Mouse (Mus musculus) layer of hippocampus, adult 11-12 months (tissue): ENCODE measurements around the gene Tubb2a.

ENCODE experiments used
- DNase-seq: peaks from one replicate; pipeline ENCODE4 v3.0.0; 2022; ENCODE audit warnings: low spot score

Tubb2a gene

DNA sequence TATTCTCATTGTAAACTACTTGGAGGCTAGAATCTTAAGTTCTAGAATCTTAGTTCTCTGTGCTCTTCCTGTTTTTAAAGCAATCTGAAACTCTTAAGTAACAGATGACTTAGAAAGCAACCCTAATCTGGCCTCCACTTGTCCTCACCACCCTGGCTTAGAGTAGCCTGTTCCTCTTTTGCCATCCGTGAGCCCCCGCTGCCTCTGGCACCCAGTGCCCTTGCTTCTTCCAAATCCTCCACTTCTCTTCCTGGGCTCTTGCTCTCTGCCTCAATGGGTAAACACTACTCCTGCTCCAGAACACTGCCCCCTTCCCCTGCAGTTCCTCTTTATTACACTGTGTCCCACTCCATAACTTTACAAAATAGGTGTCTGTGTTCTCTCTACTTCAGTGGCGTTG is 26.1 kb downstream of the Tubb2a start:
- DNase-seq = no peak

- DNase-seq = no peak
Observed at GRCm38 (mm10) chr13:34050479-34050878, 27.3 kb downstream of the Tubb2a start.

GRCm38 (mm10) chr13:34047526-34047925 is 30.3 kb downstream of the Tubb2a start:
- DNase-seq = no peak

DNA sequence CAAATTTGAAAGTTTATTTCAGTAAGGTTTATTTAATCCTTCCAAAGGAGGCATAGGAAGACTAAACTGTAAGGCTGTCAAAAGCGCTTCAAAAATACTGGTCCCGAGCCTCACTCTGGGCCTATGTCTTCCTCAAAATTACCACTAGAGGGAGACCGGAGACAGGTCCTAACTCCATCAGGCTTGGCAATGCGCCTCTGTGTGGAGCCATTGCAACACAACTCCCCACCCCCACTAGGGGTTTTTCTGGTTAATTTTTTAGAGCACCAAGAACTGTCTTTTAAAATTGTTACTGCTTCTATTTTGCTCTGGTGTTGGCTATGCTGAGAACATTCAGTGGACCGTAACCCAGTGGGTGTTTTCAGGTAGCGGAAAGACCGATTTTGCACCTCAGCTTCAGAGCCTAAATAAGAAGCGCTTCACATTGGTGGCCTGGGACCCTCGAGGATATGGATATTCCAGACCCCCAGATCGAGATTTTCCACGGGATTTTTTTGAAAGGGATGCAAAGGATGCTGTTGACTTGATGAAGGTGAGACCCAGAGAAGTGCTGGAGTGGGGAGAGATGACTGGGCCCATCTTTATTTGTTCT is 31.3 kb downstream of the Tubb2a start:
- DNase-seq = peak; percentile 91

DNA sequence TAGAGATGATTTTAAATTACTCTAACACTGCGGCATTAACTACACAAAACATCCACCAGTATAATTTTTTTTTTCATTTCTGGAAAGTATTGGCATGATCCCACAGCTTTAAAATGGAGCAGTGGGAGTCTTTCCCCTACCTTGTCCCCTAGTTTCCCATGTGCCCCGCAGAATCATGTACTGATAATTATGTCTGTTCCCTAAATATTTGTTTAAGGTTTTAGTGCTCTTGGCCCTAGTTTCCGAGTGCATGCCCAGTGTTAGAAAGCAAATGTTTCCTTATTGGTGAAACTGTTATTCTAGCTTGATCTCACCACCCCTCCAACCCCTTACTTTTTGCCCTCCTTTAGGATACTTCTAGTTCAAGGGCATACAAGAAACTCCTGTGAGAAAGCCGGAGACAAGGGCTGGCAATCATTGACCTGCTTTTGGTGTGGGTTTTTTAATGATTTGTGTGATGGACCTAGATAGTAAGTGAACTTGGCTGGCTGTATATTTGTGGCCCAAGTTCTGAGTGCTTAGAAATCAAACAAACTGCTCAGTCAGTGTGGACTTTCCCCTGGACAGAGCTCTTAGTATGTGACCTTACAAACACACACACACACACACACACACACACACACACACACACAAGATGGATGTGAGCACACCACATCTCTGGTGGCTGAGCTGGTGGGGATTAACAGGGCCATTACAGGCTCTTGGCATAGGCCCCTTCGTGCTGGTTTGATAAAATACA is 32.1 kb downstream of the Tubb2a start:
- DNase-seq = no peak

DNA sequence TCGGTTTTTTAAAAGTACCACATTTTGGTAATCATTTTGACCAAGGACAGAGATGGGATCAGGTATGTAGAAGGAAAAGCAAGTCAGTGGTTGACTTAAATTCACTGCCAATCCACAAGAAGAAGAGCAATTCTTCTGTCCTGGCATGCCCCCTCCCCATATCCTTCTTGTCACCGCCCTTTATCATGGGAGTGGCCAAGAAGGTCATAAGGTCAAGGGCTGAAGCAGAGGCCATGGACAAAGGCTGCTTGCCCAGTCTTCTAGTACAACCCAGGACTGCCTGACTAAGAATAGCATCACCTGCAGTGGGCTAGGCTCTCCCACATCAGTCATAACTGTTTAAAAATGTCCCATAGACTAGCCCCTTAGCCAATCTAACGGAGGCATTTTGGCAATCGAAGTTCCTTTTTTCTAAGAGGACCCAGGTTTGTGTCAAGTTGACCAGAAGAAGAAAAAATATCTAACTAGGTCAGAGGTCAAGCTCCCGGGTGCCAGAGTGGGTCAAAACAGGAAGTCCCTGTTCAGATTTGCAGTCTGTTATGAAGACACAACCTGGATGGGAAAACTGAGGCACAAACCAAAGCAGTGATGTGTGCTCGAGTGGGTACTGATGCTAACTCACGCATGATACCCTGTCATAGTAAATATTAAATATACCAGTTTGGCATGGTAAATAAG is 34.0 kb downstream of the Tubb2a start:
- no peak for DNase-seq

GRCm38 (mm10) chr13:34040091-34040490 is 37.7 kb downstream of the Tubb2a start:
- DNase-seq = no peak

DNA sequence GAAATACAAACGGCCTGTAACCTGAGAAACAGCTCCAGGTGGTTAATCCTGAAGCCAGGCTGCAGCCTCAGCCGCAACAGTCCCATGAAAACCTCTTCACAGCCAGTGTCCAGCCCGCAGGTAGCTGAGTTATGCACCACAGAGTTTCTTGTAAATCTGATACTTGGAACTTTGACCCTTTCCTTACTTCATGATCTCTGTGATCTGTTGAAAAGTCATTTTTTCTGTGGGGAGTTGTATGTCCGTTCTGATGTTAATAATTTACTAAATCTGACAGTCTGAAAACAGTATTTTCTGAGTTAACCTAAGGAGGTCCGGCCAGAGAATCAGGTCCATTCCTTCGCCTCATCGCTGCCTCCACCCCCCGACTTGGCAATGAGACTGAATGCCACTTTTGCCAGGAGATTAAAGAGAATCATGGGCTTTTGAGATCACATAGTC is 38.9 kb downstream of the Tubb2a start:
- no peak for DNase-seq

DNA sequence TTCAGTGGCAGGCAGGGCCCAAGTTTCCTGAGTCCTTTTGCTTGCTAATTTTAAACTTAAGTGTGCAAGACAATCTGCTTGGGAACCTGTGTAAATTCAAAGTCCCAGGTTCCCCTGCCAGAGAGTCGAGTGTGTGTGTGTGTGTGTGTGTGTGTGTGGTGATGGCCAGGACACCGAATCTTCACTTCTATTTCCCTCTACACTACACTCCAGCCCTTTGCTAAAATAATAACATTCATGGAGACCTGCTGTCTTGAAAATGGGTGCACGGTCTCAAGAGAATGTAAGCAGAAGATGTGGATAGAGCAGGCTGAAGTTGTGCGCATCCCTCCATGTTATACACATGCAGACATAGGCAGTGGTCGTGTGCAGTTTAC is 39.8 kb downstream of the Tubb2a start:
- no peak for DNase-seq

- DNase-seq = peak; percentile 93
Observed at GRCm38 (mm10) chr13:34037172-34038055, 40.4 kb downstream of the Tubb2a start, which contains the start of gene Bphl. Gene Bphl (plus strand): TSS chr13:34037597.

GRCm38 (mm10) chr13:34036726-34037125 is 41.1 kb downstream of the Tubb2a start:
- no peak for DNase-seq

DNA sequence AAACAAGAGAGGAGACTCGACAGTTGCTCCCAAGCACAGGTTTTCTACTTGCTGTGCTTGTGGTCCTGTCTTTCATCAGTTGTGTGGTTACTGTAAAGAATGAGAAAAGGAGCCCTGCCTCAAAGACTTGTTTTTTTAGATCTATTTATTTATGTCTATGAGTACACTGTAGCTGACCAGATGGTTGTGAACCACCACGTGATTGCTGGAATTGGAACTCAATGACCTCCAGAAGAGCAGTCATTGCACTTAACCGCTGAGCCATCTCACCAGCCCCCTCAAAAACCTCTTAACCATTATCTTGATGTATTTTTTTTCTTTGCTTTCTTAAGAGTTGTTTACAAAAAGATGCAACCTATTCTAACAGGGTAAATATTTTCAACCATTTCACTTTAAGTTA is 42.4 kb downstream of the Tubb2a start:
- DNase-seq = no peak

- no peak for DNase-seq
Observed at GRCm38 (mm10) chr13:34032041-34032440, 45.8 kb downstream of the Tubb2a start.
